Mouse (Mus musculus) forebrain, embryonic 12.5 days (tissue): ENCODE data around the gene S1pr1. TPM values are rescaled to one million over a fixed set of nuclear protein-coding genes. Genes with fewer than 3 reads are reported as not detected.

Source experiments
- ATAC-seq: fragments of 200-750 bp; cut with Nextera tagmentation; 2 replicates; pipeline ENCODE4 v1.8.0; 2017; ENCODE audit warnings: moderate TSS enrichment; ENCODE audit not compliant: low FRiP score
- H3K27ac ChIP-seq: fragments of 300-500 bp; sonication (generic); 2 replicates; pipeline ENCODE4 v1.5.1; 2016; ENCODE audit warnings: mild to moderate bottlenecking
- H3K27me3 ChIP-seq: fragments of 300-500 bp; sonication (generic); 2 replicates; pipeline ENCODE4 v1.6.1; 2016; ENCODE audit warnings: mild to moderate bottlenecking
- H3K36me3 ChIP-seq: fragments of 300-500 bp; sonication (generic); replicated peaks from 2 replicates; pipeline ENCODE4 v1.6.1; 2016; ENCODE audit warnings: mild to moderate bottlenecking
- H3K4me1 ChIP-seq: fragments of 300-500 bp; sonication (generic); 2 replicates; pipeline ENCODE4 v1.6.1; 2016
- H3K4me2 ChIP-seq: fragments of 300-500 bp; sonication (generic); 2 replicates; pipeline ENCODE4 v1.6.1; 2016; ENCODE audit warnings: mild to moderate bottlenecking, moderate library complexity
- H3K4me3 ChIP-seq: fragments of 300-500 bp; sonication (generic); replicated peaks from 2 replicates; pipeline ENCODE4 v1.5.1; 2016; ENCODE audit warnings: mild to moderate bottlenecking
- H3K9ac ChIP-seq: fragments of 300-500 bp; sonication (generic); 2 replicates; pipeline ENCODE4 v1.6.1; 2016; ENCODE audit warnings: mild to moderate bottlenecking
- H3K9me3 ChIP-seq: fragments of 300-500 bp; sonication (generic); 2 replicates; pipeline ENCODE4 v1.6.1; 2016
- WGBS: fragments of 180-500 bp; shearing (Covaris S2); methylation state at CpG from one replicate; pipeline ENCODE4 v1.1.7; 2016; 5-methylcytosine and 5-hydroxymethylcytosine counted together
- polyA plus RNA-seq: library from polyadenylated mRNA; unstranded; fragments of >200 nt; fragmentation: Nextera tagmentation; extraction: Ambion mirVana; gene quantifications from 2 replicates; pipeline ENCODE4 v1.2.1, GENCODE M21; 2016

Gene S1pr1
- polyA plus RNA-seq, 1 experiment from 2014 or later: 31.9 TPM

DNA sequence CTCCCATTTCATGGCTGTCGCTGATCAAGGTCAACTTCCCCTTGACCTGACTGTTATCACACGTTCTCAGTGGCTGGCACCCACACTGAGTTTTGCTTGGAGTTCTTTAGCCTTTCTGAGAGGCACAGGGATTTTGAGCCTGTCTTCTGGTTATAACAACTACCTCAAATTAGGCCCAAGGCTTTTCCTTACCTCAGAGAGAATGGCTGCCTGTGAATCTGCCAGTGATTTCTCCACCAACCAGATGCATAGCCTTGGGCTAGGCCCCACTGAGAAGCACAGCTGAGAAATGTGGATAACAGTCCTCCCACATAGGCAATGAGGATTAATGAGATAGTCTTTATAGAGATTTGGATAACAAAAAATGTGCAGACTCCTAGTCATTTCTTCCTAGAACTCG is 50.4 kb downstream of the S1pr1 start:
- H3K4me3 ChIP-seq: no peak overlapping the region
- H3K4me2 ChIP-seq: no peak overlapping the region
- no peak overlapping the region for H3K27ac ChIP-seq
- H3K27me3 ChIP-seq: peaks cover 2% of the 10 kb centered on the region
- WGBS: 54% methylated on average over 3 of the region's 3 CpGs
- H3K4me1 ChIP-seq: no peaks in the 10 kb centered on the region; the same call in 1 of the 2 replicates
- H3K9ac ChIP-seq: no peak overlapping the region
- ATAC-seq: no peak
- H3K9me3 ChIP-seq: no peaks in the 10 kb centered on the region
- no peaks in the 10 kb centered on the region for H3K36me3 ChIP-seq

DNA sequence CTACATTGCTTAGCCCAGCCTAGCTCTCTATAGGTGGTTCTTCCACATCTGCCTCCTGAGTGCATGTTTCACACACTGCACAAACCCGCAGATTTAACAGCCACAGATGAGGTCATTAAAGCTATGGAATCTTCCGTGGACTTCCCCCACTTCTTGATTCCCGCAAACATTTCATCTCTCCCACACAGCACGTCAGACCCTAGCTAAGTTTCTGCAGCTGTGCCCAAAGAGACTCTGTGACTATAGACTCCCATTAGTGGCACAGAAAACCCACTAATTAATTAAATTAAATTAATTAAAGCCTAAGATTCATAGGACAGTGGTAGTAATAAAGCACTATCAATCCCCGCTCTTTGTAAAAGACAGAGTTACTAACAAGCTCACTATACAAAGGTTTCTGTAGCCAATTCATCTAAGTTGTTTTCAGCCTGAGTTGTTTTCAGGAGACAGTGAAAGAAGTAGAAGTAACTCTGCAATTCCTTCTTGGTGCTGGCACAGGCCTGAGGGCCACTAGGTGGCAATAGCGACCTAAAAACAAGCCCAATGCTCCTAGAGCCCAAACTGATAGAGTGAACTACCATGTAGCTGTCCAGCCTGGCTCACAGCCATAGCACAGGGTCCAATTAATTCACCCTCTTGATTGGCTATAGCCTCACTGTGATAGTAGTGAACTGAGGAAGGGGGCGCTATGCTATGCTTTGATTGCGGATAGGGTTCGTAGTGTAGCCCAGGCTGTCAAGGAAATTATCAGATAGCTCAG is 54.0 kb downstream of the S1pr1 start:
- WGBS: 39% methylated on average over 9 of the region's 9 CpGs
- peak; percentile 93 for ATAC-seq

More for the DNA sequence above, 54.0 kb downstream of the S1pr1 start:
- Histone ChIP-seq H3K27ac (no peak overlapping the region), H3K9ac (no peak overlapping the region), H3K4me1 (no peaks in the 10 kb centered on the region; the same call in 1 of the 2 replicates), H3K4me2 (no peak overlapping the region), H3K27me3 (peaks cover 15% of the 10 kb centered on the region), H3K36me3 (no peaks in the 10 kb centered on the region), H3K4me3 (no peak overlapping the region), H3K9me3 (no peaks in the 10 kb centered on the region)

Other genes starting within 250 kb of the S1pr1 start
- gene Dph5, start 172.8 kb upstream of the S1pr1 start, polyA plus RNA-seq: 26.1 and 28.3 TPM in 2 replicates